Mouse (Mus musculus) CD4-positive naive resting alpha-beta T cell, adult 57 days (primary cell): ENCODE results near the gene Olfr911-ps1. TPM values are rescaled to one million over a fixed set of nuclear protein-coding genes. Genes with fewer than 3 reads are reported as not detected.

ENCODE experiments used
- total RNA-seq: library from RNA; stranded (reverse); gene quantifications from one replicate; pipeline ENCODE4 v1.2.4, GENCODE M21; 2023

Gene Olfr911-ps1
- total RNA-seq, result not detected

DNA sequence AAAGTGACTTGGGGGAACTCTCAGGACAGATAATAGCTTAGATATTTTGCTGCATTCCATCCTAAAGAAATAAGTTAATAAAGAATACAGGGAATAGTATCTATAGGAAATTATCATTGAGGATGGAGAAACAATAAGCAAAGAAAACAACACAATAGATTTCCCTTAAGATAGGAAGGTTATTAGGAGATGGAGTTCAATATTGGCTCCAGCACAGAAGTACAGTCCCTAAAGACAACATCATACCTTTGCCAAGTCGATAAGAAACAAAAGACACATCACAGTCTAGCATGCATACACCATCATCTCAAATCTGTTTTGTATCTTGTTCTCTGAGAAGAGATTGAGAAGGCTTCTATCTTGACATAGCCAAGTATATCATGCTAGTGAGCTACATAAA lies at the start of gene Olfr911-ps1:
TSS of gene Olfr911-ps1 (plus strand) at position 301 of the 400 bp plus-strand sequence.

GRCm38 (mm10) chr9:38486785-38487184 lies 34.6 kb upstream of the Olfr911-ps1 start, which contains the start of gene Olfr906:
TSS of gene Olfr906 (plus strand) at chr9:38487085.

GRCm38 (mm10) chr9:38495501-38495900 lies 25.9 kb upstream of the Olfr911-ps1 start, which contains the start of gene Olfr907:
TSS of gene Olfr907 (plus strand) at chr9:38495801.

GRCm38 (mm10) chr9:38537549-38537948 lies 16.2 kb downstream of the Olfr911-ps1 start, which contains the start of gene Olfr910:
TSS of gene Olfr910 (plus strand) at chr9:38537849.

Other genes starting within 250 kb of the Olfr911-ps1 start
- gene Olfr896-ps1, start 230.5 kb upstream of the Olfr911-ps1 start, total RNA-seq, result not detected
- not detected for gene Olfr25, start 192.5 kb upstream of the Olfr911-ps1 start, total RNA-seq
- gene Olfr898, start 173.2 kb upstream of the Olfr911-ps1 start, total RNA-seq, result not detected
- not detected for gene Olfr250, start 154.7 kb upstream of the Olfr911-ps1 start, total RNA-seq
- not detected for gene Olfr251, start 144.5 kb upstream of the Olfr911-ps1 start, total RNA-seq
- gene Olfr147, start 119.9 kb upstream of the Olfr911-ps1 start, total RNA-seq, result not detected
- not detected for gene Olfr901, start 92.1 kb upstream of the Olfr911-ps1 start, total RNA-seq
- not detected for gene Olfr902, start 73.9 kb upstream of the Olfr911-ps1 start, total RNA-seq
- not detected for gene Olfr904, start 58.4 kb upstream of the Olfr911-ps1 start, total RNA-seq
- 0.12 TPM for gene Olfr905, start 50.5 kb upstream of the Olfr911-ps1 start, total RNA-seq
- gene Olfr906, start 34.5 kb upstream of the Olfr911-ps1 start, total RNA-seq, result not detected
- not detected for gene Olfr907, start 25.8 kb upstream of the Olfr911-ps1 start, total RNA-seq
- not detected for gene Olfr910, start 16.3 kb downstream of the Olfr911-ps1 start, total RNA-seq
- not detected for gene Olfr912, start 58.6 kb downstream of the Olfr911-ps1 start, total RNA-seq
- gene Olfr913, start 71.2 kb downstream of the Olfr911-ps1 start, total RNA-seq, result not detected
- not detected for gene Olfr914, start 83.5 kb downstream of the Olfr911-ps1 start, total RNA-seq
- not detected for gene Olfr916, start 138.3 kb downstream of the Olfr911-ps1 start, total RNA-seq
- gene Olfr917, start 144.3 kb downstream of the Olfr911-ps1 start, total RNA-seq, result not detected
- not detected for gene Olfr918, start 153.0 kb downstream of the Olfr911-ps1 start, total RNA-seq
- not detected for gene Olfr919, start 182.1 kb downstream of the Olfr911-ps1 start, total RNA-seq
- 6.6 TPM for gene Vwa5a, start 196.7 kb downstream of the Olfr911-ps1 start, total RNA-seq
- gene Olfr920, start 230.7 kb downstream of the Olfr911-ps1 start, total RNA-seq, result not detected